Mouse (Mus musculus) midbrain, postnatal 0 days (tissue): ENCODE measurements around the gene Fras1. TPM values are rescaled to one million over a fixed set of nuclear protein-coding genes. Genes with fewer than 3 reads are reported as not detected.

ENCODE experiments used
- ATAC-seq: fragments of 200-750 bp; cut with Nextera tagmentation; 2 replicates; pipeline ENCODE4 v1.8.0; 2017; ENCODE audit warnings: moderate number of reproducible peaks, mild to moderate bottlenecking, moderate TSS enrichment, moderate library complexity; ENCODE audit not compliant: low FRiP score
- DNase-seq: peaks from one replicate; pipeline ENCODE4 v3.0.0-alpha.2; 2015; ENCODE audit warnings: low spot score
- H3K27ac ChIP-seq: fragments of 300-500 bp; sonication (generic); 2 replicates; pipeline ENCODE4 v1.5.1; 2014; ENCODE audit warnings: low read depth, mild to moderate bottlenecking, low read length, mixed read lengths
- H3K27me3 ChIP-seq: fragments of 300-500 bp; sonication (generic); 2 replicates; pipeline ENCODE4 v1.6.1; 2014; ENCODE audit warnings: low read length, control low read depth, mixed read lengths; ENCODE audit not compliant: insufficient read depth
- H3K36me3 ChIP-seq: fragments of 300-500 bp; sonication (generic); 2 replicates; pipeline ENCODE4 v1.6.1; 2014; ENCODE audit warnings: low read length, control low read depth, mixed read lengths; ENCODE audit not compliant: insufficient read depth
- H3K4me1 ChIP-seq: fragments of 300-500 bp; sonication (generic); 2 replicates; pipeline ENCODE4 v1.6.1; 2014; ENCODE audit warnings: mild to moderate bottlenecking, control low read depth, antibody characterized with exemption, low read length, mixed read lengths; ENCODE audit not compliant: insufficient read depth
- H3K4me2 ChIP-seq: fragments of 300-500 bp; sonication (generic); 2 replicates; pipeline ENCODE4 v1.6.1; 2014; ENCODE audit warnings: low read depth, mild to moderate bottlenecking, low read length, mixed read lengths; ENCODE audit not compliant: poor library complexity, severe bottlenecking
- H3K4me3 ChIP-seq: fragments of 300-500 bp; sonication (generic); 2 replicates; pipeline ENCODE4 v1.5.1; 2014; ENCODE audit warnings: low read depth, mild to moderate bottlenecking, low read length, moderate library complexity
- H3K9ac ChIP-seq: fragments of 300-500 bp; sonication (generic); replicated peaks from 2 replicates; pipeline ENCODE4 v1.6.1; 2014; ENCODE audit warnings: mild to moderate bottlenecking, low read length, moderate library complexity, mixed read lengths; ENCODE audit not compliant: poor library complexity, severe bottlenecking
- H3K9me3 ChIP-seq: fragments of 300-500 bp; sonication (generic); 2 replicates; pipeline ENCODE4 v1.6.1; 2016; ENCODE audit warnings: low read length, control low read depth
- CTCF ChIP-seq: IDR thresholded peaks from 2 replicates; pipeline ENCODE4 v1.5.1; 2016; ENCODE audit warnings: antibody characterized with exemption, mild to moderate bottlenecking
- WGBS: fragments of 180-500 bp; shearing (Covaris S2); extraction: QIAGEN DNeasy Blood & Tissue Kit; methylation state at CpG from one replicate; pipeline ENCODE4 v1.1.7; 2014; 5-methylcytosine and 5-hydroxymethylcytosine counted together
- polyA plus RNA-seq: library from polyadenylated mRNA; unstranded; fragments of >200 nt; fragmentation: Nextera tagmentation; extraction: Ambion mirVana; gene quantifications from 2 replicates; pipeline ENCODE4 v1.2.1, GENCODE M21; 2015
- total RNA-seq: library from RNA; depleted of rRNA; stranded (reverse); fragments of >200 nt; gene quantifications from 2 replicates; pipeline ENCODE4 v1.2.3, GENCODE M21; 2014

Gene Fras1
- total and polyA plus RNA-seq, 2 experiments from 2014 or later: 2.3 to 7.3 TPM

- ATAC-seq (peak; percentile 35; the same call in 1 of the 2 replicates), DNase-seq (no peak)
- H3K9ac ChIP-seq: no peak overlapping the region
- H3K27ac ChIP-seq: peak overlapping the region; percentile 51; the same call in 1 of the 2 replicates
- WGBS: 25% methylated on average over 8 of the region's 8 CpGs
- peaks cover 3% of the 10 kb centered on the region; the same call in 1 of the 2 replicates for H3K4me1 ChIP-seq
- H3K4me3 ChIP-seq: no peak overlapping the region
- no peaks in the 10 kb centered on the region for H3K27me3 ChIP-seq
- no peak overlapping the region for H3K4me2 ChIP-seq
- no peak for TF ChIP-seq CTCF
- no peaks in the 10 kb centered on the region for H3K9me3 ChIP-seq
- H3K36me3 ChIP-seq: no peaks in the 10 kb centered on the region
Observed at GRCm38 (mm10) chr5:96716273-96717034, 342.7 kb downstream of the Fras1 start.

GRCm38 (mm10) chr5:96717690-96718089, 343.9 kb downstream of the Fras1 start:
- no peaks in the 10 kb centered on the region for H3K9me3 ChIP-seq
- 92% methylated on average over 4 of the region's 4 CpGs for WGBS
- H3K9ac ChIP-seq: no peak overlapping the region
- H3K36me3 ChIP-seq: no peaks in the 10 kb centered on the region
- H3K27ac ChIP-seq: no peak overlapping the region
- ATAC-seq (no peak), DNase-seq (no peak)
- no peak for TF ChIP-seq CTCF
- H3K4me3 ChIP-seq: no peak overlapping the region
- H3K4me2 ChIP-seq: no peak overlapping the region
- peaks cover 3% of the 10 kb centered on the region; the same call in 1 of the 2 replicates for H3K4me1 ChIP-seq
- no peaks in the 10 kb centered on the region for H3K27me3 ChIP-seq

- no peak for TF ChIP-seq CTCF
- H3K36me3 ChIP-seq: no peaks in the 10 kb centered on the region
- no peak overlapping the region for H3K9ac ChIP-seq
- no peak overlapping the region for H3K4me3 ChIP-seq
- H3K27me3 ChIP-seq: no peaks in the 10 kb centered on the region
- peaks cover 3% of the 10 kb centered on the region; the same call in 1 of the 2 replicates for H3K4me1 ChIP-seq
- no peak overlapping the region for H3K27ac ChIP-seq
- ATAC-seq (no peak), DNase-seq (no peak)
- WGBS: 96% methylated on average over 5 of the region's 5 CpGs
- H3K9me3 ChIP-seq: no peaks in the 10 kb centered on the region
- no peak overlapping the region for H3K4me2 ChIP-seq
Observed at GRCm38 (mm10) chr5:96718601-96719000, 344.8 kb downstream of the Fras1 start.

- no peaks in the 10 kb centered on the region for H3K27me3 ChIP-seq
- no peak overlapping the region for H3K27ac ChIP-seq
- 94% methylated on average over 5 of the region's 5 CpGs for WGBS
- peaks cover 3% of the 10 kb centered on the region; the same call in 1 of the 2 replicates for H3K4me1 ChIP-seq
- DNase-seq: no peak
- H3K4me2 ChIP-seq: no peak overlapping the region
- no peaks in the 10 kb centered on the region for H3K9me3 ChIP-seq
- no peak overlapping the region for H3K4me3 ChIP-seq
- no peak for ATAC-seq
- H3K36me3 ChIP-seq: no peaks in the 10 kb centered on the region
- no peak for TF ChIP-seq CTCF
- H3K9ac ChIP-seq: no peak overlapping the region
Observed at GRCm38 (mm10) chr5:96719221-96719620, 345.5 kb downstream of the Fras1 start.

- no peak overlapping the region for H3K27ac ChIP-seq
- ATAC-seq (no peak), DNase-seq (no peak)
- no peaks in the 10 kb centered on the region for H3K4me1 ChIP-seq
- no peak overlapping the region for H3K4me3 ChIP-seq
- H3K4me2 ChIP-seq: no peak overlapping the region
- 0 out of 2 replicates have a peak, but pooled peaks cover 5% of the 10 kb centered on the region for H3K36me3 ChIP-seq
- H3K27me3 ChIP-seq: no peaks in the 10 kb centered on the region
- TF ChIP-seq CTCF: no peak
- no peak overlapping the region for H3K9ac ChIP-seq
- WGBS: 63% methylated on average over 3 of the region's 3 CpGs
- H3K9me3 ChIP-seq: no peaks in the 10 kb centered on the region
Observed at GRCm38 (mm10) chr5:96722690-96723089, 348.9 kb downstream of the Fras1 start.

- no peaks in the 10 kb centered on the region for H3K36me3 ChIP-seq
- H3K4me3 ChIP-seq: no peak overlapping the region
- no peaks in the 10 kb centered on the region for H3K27me3 ChIP-seq
- WGBS: 90% methylated on average over 15 of the region's 15 CpGs
- H3K27ac ChIP-seq: no peak overlapping the region
- TF ChIP-seq CTCF: no peak
- H3K4me1 ChIP-seq: no peaks in the 10 kb centered on the region
- no peak overlapping the region for H3K9ac ChIP-seq
- H3K9me3 ChIP-seq: no peaks in the 10 kb centered on the region
- DNase-seq (no peak), ATAC-seq (no peak)
- H3K4me2 ChIP-seq: no peak overlapping the region
Observed at GRCm38 (mm10) chr5:96739138-96739878, 365.6 kb downstream of the Fras1 start.
